Mouse (Mus musculus) thymus, postnatal 0 days (tissue): ENCODE data around the gene Prkci. TPM values are rescaled to one million over a fixed set of nuclear protein-coding genes. Genes with fewer than 3 reads are reported as not detected.

Source experiments
- DNase-seq: peaks from one replicate; pipeline ENCODE4 v3.0.0-alpha.2; 2015; ENCODE audit warnings: low spot score
- polyA plus RNA-seq: library from polyadenylated mRNA; unstranded; fragments of >200 nt; fragmentation: Nextera tagmentation; extraction: Ambion mirVana; gene quantifications from 2 replicates; pipeline ENCODE4 v1.2.1, GENCODE M21; 2015

Prkci gene
- polyA plus RNA-seq, 1 experiment from 2014 or later: 15.9 TPM

DNA sequence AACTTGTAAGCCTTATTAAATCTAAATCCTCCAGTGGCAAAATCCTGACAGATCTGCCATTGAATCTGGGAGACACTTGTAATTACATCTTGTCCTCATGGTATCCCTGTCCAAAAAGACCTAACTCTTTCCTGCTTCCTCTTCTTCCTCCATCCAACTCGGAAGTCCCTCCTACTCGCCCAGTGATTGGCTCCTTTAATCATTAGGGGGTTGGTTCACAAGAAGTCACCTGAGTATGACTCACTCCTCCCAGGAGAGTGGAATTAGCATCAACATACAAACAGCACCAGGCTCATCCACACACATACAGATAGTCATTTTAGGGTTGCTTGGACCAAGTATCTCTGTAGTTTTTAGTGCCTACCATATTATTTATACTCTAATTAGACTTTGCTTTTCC lies 47.4 kb downstream of the Prkci start:
- DNase-seq: no peak

DNA sequence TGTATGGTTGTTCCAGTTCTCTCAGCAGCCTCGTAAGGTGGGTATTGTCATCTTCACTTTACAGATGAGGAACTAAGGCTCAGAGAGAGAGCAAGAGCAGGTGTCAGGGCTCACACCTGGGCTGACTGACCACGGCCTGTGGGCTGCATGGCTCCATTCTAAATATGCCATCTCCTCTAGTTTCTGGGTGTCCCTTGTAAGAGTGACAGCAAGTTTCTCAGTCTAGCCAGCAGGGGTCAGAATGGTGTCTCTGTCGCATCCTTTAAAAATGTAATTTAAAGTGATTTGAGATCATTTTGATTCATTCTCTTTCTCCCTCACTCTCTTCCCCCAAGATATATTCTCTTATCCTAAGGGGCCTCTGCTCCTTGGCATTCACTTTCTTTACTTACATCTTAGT lies 51.7 kb downstream of the Prkci start:
- DNase-seq: peak; percentile 33

GRCm38 (mm10) chr3:31049087-31049486 lies 53.5 kb downstream of the Prkci start:
- DNase-seq: no peak

GRCm38 (mm10) chr3:31050375-31050774 lies 54.8 kb downstream of the Prkci start:
- no peak for DNase-seq

GRCm38 (mm10) chr3:31051730-31052129 lies 56.2 kb downstream of the Prkci start:
- no peak for DNase-seq

DNA sequence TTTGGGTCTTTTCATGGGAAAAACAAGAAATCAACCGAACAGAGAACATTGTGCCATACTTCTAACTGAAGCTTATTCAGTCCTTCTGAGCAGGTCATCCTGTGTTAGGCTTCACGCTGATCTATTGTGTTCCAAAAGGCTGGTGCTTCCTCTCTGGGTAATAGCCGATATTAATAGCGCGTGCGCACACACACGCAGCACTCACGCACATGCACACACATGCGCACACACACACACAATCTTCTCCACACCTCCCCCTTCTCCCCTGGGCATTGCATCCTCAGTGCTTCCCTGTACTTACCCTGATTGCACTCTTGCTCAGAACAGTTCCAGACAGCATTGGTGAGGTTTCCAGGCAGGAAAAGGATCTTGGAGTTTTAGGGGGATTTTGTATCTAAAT lies 57.6 kb downstream of the Prkci start:
- DNase-seq: no peak

GRCm38 (mm10) chr3:31054888-31055287 lies 59.3 kb downstream of the Prkci start:
- no peak for DNase-seq

DNA sequence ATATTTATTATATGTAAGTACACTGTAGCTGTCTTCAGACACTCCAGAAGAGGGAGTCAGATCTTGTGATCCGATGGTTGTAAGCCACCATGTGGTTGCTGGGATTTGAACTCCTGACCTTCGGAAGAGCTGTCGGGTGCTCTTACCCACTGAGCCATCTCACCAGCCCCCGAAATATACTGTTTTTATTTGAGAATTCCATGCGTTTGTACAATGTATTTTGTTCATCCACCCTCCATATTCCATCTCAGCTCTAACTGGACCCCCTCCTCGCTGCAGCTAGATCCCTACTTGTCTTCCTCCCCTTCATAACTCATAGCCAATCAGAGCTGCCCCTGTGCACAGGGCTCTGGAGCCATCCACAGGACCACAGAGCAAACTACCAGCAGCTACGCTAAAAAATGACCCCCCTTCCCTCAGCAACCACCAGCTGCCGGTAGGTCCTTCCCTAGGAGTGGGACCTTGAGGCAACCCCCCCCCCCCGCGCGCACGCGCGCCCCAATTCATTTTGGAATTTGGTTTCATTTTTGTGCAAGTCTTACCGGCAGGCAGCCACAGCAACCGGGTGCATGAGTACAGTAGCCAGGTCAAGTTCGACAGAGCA lies 60.6 kb downstream of the Prkci start:
- peak; percentile 41 for DNase-seq

DNA sequence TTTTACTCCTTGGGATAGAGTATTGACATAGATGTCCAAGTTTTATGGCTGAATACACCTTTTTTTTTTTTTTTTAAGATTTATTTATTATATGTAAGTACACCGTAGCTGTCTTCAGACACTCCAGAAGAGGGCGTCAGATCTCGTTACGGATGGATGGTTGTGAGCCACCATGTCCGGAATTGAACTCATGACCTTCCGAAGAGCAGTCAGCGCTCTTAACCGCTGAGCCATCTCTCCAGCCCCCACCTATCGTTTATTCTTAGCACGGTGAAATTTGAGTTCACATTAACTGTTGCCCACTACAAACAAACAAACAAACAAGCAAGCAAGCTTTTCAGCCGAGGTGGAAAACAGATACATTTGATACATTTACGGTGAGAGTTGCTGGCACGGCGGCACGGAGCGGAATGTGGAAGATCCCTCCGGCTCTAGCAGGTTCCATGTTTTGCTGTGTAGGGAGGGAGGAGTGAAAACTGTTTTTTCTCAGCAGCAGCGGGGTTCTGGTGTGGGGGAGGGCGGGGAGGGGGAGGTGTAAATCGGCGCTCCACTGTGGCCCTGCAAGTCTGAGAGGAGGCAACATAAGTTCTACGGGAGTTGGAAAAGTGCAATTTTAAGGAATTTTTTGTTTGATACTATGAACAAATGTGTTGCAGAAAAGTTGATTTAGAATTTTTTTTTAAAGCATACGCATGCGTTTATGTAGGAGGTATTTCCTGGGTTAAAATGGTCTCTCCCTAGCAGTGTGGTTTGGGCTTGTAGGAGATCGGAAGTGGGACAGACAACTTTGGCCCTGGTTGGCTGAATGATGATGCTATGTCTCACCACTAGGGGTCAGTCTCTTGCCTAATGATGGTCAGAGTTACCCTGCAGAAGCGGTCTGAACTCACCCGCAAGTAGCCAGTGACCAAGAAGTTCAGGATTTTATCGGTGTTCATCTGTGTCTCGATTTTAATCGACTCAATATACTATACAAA lies 61.4 kb downstream of the Prkci start:
- peak; percentile 72 for DNase-seq

GRCm38 (mm10) chr3:31060745-31061102 lies 65.2 kb downstream of the Prkci start:
- peak; percentile 50 for DNase-seq

DNA sequence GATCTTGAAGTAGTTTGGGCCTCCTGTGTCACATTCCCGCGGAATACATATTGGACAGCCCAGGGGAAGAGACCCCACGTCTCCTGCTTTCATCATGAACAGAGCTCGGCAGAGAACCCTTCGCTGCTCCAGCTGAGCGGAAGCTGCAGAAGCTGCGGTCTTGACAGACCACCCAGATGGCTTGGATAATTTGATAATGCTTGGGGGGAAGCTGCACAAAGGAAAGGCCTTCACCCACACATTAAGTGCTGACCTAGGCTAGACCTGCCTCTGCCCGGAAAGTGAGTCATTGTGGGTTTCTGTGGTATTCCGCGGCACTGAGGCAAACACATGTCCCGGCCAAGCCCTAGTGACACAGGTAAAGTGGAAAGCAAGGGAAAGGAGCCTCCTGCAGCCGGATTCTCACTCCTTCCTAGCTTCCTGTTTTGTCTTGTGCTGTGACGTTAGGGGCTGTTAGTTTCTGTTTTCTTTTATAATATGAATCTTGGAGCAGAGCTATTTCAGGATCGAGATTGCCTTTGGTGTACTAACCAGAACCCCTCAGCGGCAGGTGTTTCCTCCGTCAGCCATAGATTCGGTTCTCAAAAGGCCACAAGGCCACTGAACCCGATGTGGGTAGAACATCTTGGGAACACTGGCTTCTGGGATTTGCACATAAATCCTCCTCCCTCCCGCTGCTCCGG lies 65.7 kb downstream of the Prkci start:
- DNase-seq: peak; percentile 68

- no peak for DNase-seq
Observed at GRCm38 (mm10) chr3:31061786-31062120, 66.2 kb downstream of the Prkci start.

DNA sequence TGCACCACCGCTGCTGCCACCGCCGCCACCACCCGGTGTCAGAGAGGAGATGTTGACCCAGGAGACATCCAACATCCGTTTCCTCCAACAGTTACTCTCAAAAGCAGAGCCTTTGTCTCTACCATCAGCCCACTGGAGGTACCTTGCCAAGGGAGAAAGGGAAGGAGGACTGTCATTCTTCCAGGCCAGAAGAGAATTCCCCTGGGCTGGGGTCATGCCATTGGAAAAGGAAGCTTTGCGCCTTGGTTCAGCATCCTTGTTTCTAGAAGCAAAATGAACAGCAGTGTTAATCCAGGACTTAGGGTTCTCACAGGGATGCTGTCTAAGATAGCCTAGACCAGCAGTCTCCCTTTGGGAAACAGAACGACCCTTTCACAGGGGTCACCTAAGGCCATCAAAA lies 66.8 kb downstream of the Prkci start:
- DNase-seq: no peak

DNA sequence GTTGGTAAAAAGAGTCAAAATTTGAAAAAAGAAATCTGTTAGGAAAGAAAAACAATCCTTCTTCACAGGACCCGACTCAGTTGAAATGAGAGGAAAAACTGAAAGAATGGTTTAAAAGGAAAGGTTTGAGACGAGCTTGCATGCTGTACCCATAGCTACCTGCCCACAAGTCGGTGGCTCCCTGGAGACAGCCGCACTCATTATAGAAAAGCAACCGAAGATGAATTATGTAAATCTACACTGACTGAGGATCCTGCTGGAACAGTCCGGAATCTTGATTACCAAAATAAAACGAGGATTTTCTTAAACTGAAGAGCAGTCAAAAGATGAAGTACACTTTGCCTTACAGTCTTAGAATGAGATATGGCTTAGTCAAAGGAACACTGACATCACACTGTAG lies 72.9 kb downstream of the Prkci start:
- DNase-seq: no peak

- DNase-seq: no peak
Observed at GRCm38 (mm10) chr3:31071804-31072203, 76.3 kb downstream of the Prkci start.

- no peak for DNase-seq
Observed at GRCm38 (mm10) chr3:31075808-31076207, 80.3 kb downstream of the Prkci start.

DNA sequence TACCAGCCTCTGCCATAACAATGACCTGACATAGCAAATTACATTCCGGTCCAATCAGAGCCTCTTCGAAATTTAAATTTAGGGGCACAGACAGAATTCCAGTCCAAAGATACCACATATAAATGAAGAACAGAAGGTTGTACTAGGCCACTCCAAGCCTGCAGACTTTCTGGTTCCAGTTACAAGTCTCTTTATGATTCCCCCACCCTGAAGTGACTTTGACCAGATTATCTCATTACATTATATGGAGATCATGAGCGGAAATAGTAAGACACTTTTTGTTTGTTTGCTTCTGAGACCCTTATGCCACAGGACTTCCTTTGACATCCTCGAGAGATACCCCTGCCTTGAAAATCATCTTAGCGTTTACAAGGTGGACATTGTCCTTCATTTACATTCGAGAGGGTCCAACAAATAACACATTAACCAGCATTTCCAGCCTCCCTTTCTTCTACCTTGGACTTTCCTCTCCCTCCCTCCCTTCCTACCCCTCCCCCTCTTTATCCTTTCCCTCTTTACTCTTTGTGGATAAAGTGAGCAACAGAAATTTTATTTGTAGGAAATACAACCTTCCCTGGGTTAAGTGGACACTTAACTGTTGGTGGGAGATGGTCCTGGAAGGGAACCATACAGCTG lies 81.6 kb downstream of the Prkci start:
- no peak for DNase-seq

GRCm38 (mm10) chr3:31079450-31079849 lies 83.9 kb downstream of the Prkci start:
- DNase-seq: no peak

DNA sequence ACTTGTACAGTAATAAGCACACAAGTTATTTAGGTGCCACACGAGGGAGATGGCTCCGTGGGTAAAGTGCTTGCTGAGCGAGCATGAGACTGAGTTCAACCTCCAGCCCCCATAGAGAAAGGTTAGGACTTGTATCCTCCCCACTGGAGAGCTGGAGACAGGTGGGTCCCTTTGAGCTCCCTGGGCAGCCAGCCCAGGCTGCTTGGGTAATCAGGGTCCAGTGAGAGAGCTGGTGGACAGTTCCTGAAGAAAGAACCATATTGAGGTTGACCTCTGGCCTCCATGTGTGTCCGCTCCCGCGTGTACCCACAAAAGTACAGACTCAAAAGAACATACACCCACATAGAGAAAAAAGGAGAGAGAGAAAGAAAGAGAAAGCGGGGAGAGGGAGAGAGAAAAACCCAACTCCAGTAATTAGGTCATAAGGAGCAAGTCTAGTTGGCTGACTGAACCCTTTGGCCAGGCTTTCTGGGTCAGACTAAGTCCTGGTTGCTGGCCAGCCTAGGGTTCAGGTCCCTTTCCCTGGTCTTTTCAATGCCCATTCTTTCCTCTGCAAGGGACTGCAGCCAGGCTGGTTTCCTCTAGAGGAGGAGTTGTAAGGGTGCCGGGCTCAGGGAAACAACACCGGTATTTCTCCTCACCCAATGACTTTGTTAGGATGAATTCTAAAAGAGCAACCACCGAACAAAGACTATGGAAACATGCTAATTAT lies 85.4 kb downstream of the Prkci start:
- DNase-seq: no peak

DNA sequence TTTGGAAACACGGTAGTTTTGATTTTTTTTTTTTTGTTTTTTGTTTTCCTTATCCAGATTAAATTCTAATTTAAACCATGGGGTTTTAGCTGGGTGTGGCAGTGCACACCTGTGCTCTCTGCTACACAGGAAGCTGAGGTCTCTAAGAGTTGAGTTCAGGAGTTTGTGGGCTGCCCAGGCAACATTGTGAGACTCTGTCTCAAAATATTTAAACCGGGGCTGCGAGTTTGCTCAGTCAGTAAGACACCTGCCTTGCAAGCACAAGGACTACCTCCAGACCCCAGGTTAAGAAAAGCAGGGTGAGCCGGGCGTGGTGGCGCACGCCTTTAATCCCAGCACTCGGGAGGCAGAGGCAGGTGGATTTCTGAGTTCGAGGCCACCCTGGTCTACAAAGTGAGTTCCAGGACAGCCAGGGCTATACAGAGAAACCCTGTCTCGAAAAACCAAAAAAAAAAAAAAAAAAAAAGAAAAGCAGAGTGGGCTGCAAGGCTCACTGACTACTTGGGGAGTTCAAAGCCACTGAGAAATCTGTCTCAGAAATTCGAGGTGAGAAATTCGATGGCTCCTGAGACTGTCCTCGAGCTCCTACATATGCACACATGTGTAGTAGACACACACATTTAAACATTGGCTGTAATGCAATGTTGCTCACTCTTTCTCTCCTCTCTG lies 87.4 kb downstream of the Prkci start:
- peak; percentile 72 for DNase-seq
